Mouse (Mus musculus) heart, postnatal 0 days (tissue): ENCODE measurements around the gene Cntn4. TPM values are rescaled to one million over a fixed set of nuclear protein-coding genes. Genes with fewer than 3 reads are reported as not detected.

Experiments
- ATAC-seq: fragments of 200-750 bp; cut with Nextera tagmentation; 2 replicates; pipeline ENCODE4 v1.8.0; 2017; ENCODE audit warnings: low read depth, moderate number of reproducible peaks, moderate library complexity; ENCODE audit not compliant: insufficient read depth
- DNase-seq: peaks from one replicate; pipeline ENCODE4 v3.0.0-alpha.2; 2016; ENCODE audit warnings: low spot score
- H3K27ac ChIP-seq: fragments of 300-500 bp; sonication (generic); 2 replicates; pipeline ENCODE4 v1.5.1; 2014; ENCODE audit warnings: low read depth, mild to moderate bottlenecking
- H3K27me3 ChIP-seq: fragments of 300-500 bp; sonication (generic); 2 replicates; pipeline ENCODE4 v1.6.1; 2014; ENCODE audit warnings: low read length, mixed read lengths; ENCODE audit not compliant: control insufficient read depth, insufficient read depth
- H3K36me3 ChIP-seq: fragments of 300-500 bp; sonication (generic); replicated peaks from 2 replicates; pipeline ENCODE4 v1.6.1; 2014; ENCODE audit warnings: low read length, mixed read lengths; ENCODE audit not compliant: control insufficient read depth, insufficient read depth
- H3K4me1 ChIP-seq: fragments of 300-500 bp; sonication (generic); 2 replicates; pipeline ENCODE4 v1.6.1; 2014; ENCODE audit warnings: antibody characterized with exemption; ENCODE audit not compliant: control insufficient read depth, insufficient read depth
- H3K4me2 ChIP-seq: fragments of 300-500 bp; sonication (generic); 2 replicates; pipeline ENCODE4 v1.6.1; 2014; ENCODE audit warnings: low read depth, mild to moderate bottlenecking, low read length, moderate library complexity
- H3K4me3 ChIP-seq: fragments of 300-500 bp; sonication (generic); 2 replicates; pipeline ENCODE4 v1.5.1; 2014; ENCODE audit warnings: low read depth, low read length
- H3K9ac ChIP-seq: fragments of 300-500 bp; sonication (generic); replicated peaks from 2 replicates; pipeline ENCODE4 v1.6.1; 2014; ENCODE audit warnings: low read depth, low read length, mixed read lengths
- H3K9me3 ChIP-seq: fragments of 300-500 bp; sonication (generic); replicated peaks from 2 replicates; pipeline ENCODE4 v1.6.1; 2016; ENCODE audit warnings: low read length; ENCODE audit not compliant: control insufficient read depth
- CTCF ChIP-seq: IDR thresholded peaks from 2 replicates; pipeline ENCODE4 v1.5.1; 2016; ENCODE audit warnings: antibody characterized with exemption, control low read depth, low read depth
- EP300 ChIP-seq: IDR thresholded peaks from 2 replicates; pipeline ENCODE4 v1.6.1; 2016; ENCODE audit warnings: antibody characterized with exemption, low read depth
- WGBS: fragments of 180-500 bp; shearing (Covaris S2); extraction: QIAGEN DNeasy Blood & Tissue Kit; methylation state at CpG from one replicate; pipeline ENCODE4 v1.1.7; 2014; 5-methylcytosine and 5-hydroxymethylcytosine counted together
- polyA plus RNA-seq: library from polyadenylated mRNA; unstranded; fragments of >200 nt; fragmentation: Nextera tagmentation; extraction: Ambion mirVana; gene quantifications from 2 replicates; pipeline ENCODE4 v1.2.1, GENCODE M21; 2015
- total RNA-seq: library from RNA; depleted of rRNA; stranded (reverse); fragments of >200 nt; gene quantifications from 2 replicates; pipeline ENCODE4 v1.2.3, GENCODE M21; 2014; ENCODE audit warnings: low replicate concordance

Cntn4 gene
- total and polyA plus RNA-seq, 2 experiments from 2014 or later = 0.04 to 0.07 TPM

DNA sequence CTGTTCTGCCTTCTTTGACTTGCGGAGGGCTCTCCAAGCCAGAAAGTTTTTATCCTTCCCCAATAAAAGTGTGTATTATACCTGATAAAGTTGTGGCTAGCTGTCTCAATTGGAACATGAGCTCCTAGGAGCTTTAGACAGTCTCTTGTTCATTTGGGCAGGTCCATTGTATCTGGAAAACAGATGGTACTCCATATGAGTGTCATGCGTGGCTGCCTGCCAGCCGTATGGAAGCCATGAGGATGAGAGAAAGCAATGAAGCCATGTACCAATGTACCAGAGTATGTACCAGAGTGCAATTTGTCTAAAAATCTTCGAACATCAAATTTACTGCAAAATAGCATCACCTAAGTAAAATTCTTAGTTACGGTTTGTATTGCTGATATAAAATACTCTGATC, 500.1 kb downstream of the Cntn4 start:
- Histone ChIP-seq H3K4me3 (no peak overlapping the region), H3K27me3 (no peaks in the 10 kb centered on the region), H3K4me1 (no peaks in the 10 kb centered on the region), H3K9me3 (0 out of 2 replicates have a peak, but pooled peaks cover 3% of the 10 kb centered on the region), H3K36me3 (no peaks in the 10 kb centered on the region), H3K9ac (no peak overlapping the region), H3K4me2 (no peak overlapping the region), H3K27ac (no peak overlapping the region)
- WGBS = 81% methylated on average over 5 of the region's 5 CpGs
- DNase-seq (no peak), ATAC-seq (no peak)
- TF ChIP-seq CTCF (no peak), EP300 (no peak)

DNA sequence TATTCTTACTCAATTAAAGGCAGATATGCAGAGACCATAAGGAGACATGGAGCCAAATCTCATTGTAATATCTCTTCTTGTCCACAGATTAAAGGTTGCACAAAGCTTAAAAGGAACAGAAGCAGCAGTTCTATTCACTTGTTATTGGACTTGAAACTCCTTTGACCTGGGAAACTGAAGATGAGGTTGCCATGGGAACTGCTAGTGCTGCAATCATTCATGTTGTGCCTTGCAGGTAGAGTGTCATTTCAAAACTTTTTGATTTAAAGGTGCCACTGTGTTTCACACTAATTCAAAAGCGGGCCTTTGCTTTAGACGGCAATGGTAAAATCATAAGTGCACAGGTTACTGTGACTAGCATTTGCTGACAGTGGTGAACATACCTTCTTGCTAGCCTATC, 504.1 kb downstream of the Cntn4 start:
- no peak overlapping the region for H3K4me3 ChIP-seq
- H3K9ac ChIP-seq = no peak overlapping the region
- TF ChIP-seq CTCF = no peak
- ATAC-seq (no peak), DNase-seq (no peak)
- H3K27me3 ChIP-seq = no peaks in the 10 kb centered on the region
- H3K9me3 ChIP-seq = no peaks in the 10 kb centered on the region
- H3K36me3 ChIP-seq = no peaks in the 10 kb centered on the region
- H3K27ac ChIP-seq = no peak overlapping the region
- H3K4me1 ChIP-seq = no peaks in the 10 kb centered on the region
- no peak overlapping the region for H3K4me2 ChIP-seq
- 76% methylated on average over 2 of the region's 2 CpGs for WGBS

DNA sequence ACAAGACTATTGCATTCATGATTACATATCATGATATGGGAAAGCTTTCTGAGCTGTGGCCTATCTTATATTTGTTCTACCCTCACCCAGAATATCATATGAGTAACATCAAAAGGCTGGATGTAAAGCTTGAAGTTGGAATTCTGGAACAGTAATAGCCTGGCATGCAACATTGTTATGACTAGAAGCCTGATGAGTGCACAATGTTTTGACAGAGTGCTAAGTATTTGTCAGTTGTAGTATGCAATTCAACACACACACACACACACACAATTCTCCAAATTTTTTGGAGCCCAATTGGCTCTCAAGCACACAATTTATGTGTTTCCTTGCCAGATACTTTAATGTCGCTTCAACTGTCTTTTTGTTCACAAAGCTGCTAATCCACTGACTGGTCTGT, 523.5 kb downstream of the Cntn4 start:
- 69% methylated on average over 1 of the region's 1 CpGs for WGBS
- Histone ChIP-seq H3K36me3 (no peaks in the 10 kb centered on the region), H3K9ac (no peak overlapping the region), H3K27ac (no peak overlapping the region), H3K27me3 (no peaks in the 10 kb centered on the region), H3K4me2 (no peak overlapping the region), H3K9me3 (no peaks in the 10 kb centered on the region), H3K4me1 (no peaks in the 10 kb centered on the region), H3K4me3 (no peak overlapping the region)
- no peak for DNase-seq
- no peak for TF ChIP-seq CTCF
- TF ChIP-seq EP300 = no peak
- no peak for ATAC-seq

DNA sequence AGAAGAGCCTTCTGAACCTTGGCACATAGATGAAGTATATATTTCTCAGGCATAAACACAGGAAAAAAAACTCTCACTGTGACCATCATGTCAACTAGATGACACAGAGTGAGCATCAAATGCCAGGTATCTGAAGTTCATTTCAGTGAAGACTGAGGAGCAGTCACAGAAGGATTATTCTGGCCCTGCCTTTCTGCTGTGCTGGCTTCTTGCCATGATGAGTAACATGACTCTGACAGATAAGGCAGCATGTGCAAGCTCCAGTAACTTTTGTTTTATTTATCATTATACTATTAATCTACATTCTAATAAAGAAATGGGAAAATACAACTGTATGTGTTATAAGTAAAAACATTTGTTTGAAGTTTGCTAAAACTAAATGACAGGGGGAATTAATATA, 529.9 kb downstream of the Cntn4 start:
- H3K4me2 ChIP-seq = no peak overlapping the region
- H3K27me3 ChIP-seq = no peaks in the 10 kb centered on the region
- no peaks in the 10 kb centered on the region for H3K9me3 ChIP-seq
- H3K4me1 ChIP-seq = no peaks in the 10 kb centered on the region
- no peak for DNase-seq
- H3K4me3 ChIP-seq = no peak overlapping the region
- no peak for ATAC-seq
- TF ChIP-seq EP300 = no peak
- TF ChIP-seq CTCF = no peak
- no peaks in the 10 kb centered on the region for H3K36me3 ChIP-seq
- no peak overlapping the region for H3K9ac ChIP-seq
- H3K27ac ChIP-seq = no peak overlapping the region

DNA sequence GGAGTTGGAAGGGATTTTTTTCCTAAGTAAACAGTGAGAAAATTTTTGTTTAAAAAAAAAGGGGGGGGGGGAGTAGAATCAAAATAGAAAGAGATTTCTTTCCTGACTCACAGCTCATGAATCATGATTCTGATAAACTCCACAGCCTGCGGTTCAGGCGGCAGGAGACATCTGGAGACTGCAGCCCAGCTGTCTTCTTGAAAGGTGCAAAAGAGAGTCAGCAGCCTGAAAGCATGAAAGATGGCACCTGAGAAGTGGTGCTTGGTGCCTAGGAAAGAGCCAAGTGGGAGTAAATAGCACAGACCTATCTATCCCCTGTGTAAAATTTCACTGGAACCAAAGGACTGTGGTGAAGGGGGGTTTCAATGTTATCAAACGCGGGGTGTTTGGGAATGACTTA, 535.6 kb downstream of the Cntn4 start:
- H3K9ac ChIP-seq = no peak overlapping the region
- H3K27ac ChIP-seq = no peak overlapping the region
- no peaks in the 10 kb centered on the region for H3K27me3 ChIP-seq
- WGBS = 56% methylated on average over 4 of the region's 4 CpGs
- no peak for DNase-seq
- no peak overlapping the region for H3K4me3 ChIP-seq
- no peak overlapping the region for H3K4me2 ChIP-seq
- no peaks in the 10 kb centered on the region for H3K9me3 ChIP-seq
- no peaks in the 10 kb centered on the region for H3K36me3 ChIP-seq
- H3K4me1 ChIP-seq = no peaks in the 10 kb centered on the region
- ATAC-seq = no peak
- TF ChIP-seq EP300 (no peak), CTCF (no peak)

DNA sequence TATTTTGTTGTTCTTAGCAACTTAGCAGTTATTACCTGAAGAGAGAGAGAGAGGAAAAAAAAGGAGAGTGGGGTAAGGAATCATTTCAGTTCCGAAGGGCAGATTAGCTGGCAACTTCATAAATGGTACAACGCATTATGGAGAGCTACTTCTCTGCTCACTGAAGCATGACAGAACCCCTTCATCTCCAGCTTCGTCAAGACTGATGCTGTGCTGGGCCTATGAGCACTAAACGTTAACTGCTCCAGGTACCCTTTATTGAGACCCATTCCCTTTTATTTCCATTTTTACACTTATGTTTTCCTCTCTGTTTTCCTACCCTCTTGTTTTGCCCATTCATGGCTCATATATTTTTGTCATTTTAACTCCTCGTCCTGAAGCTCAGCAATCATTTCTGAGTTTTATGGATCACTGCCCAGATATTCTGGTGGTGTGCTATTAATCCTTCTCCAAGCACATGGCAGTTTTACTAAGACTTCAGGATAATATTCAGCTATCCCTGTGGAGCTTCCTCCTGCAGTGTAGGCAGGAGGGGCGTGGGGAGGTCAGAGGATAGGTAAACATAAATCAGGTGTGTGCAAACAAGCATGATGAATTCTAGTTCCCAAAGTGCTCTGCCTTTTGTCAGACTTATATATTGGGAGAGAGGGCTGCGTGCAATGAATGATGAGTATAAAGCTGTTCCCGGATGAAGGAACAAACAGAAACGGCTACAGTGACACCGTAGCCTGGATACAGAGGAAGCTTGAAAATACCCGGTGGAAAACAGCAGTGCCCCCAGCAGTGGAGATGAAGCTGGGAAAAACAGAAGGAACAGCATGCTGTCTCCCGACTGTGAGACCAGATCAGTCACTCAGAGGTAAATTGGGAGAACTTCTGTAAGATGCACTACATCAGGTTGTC, 559.8 kb downstream of the Cntn4 start:
- no peak overlapping the region for H3K4me3 ChIP-seq
- no peak overlapping the region for H3K9ac ChIP-seq
- no peaks in the 10 kb centered on the region for H3K9me3 ChIP-seq
- H3K4me1 ChIP-seq = no peaks in the 10 kb centered on the region
- H3K4me2 ChIP-seq = no peak overlapping the region
- no peaks in the 10 kb centered on the region for H3K36me3 ChIP-seq
- ATAC-seq = no peak
- no peaks in the 10 kb centered on the region for H3K27me3 ChIP-seq
- DNase-seq = no peak
- 66% methylated on average over 12 of the region's 12 CpGs for WGBS
- H3K27ac ChIP-seq = no peak overlapping the region
- TF ChIP-seq CTCF = no peak
- TF ChIP-seq EP300 = no peak
